Mouse (Mus musculus): ENCODE measurements around the gene Frmd4b. TPM values are rescaled to one million over a fixed set of nuclear protein-coding genes. Genes with fewer than 3 reads are reported as not detected.
"Not testable (repeated sequence)": the region's sequence is repeated elsewhere in the genome, so short reads cannot be mapped to it uniquely, and the experiment has no call there.

Gene Frmd4b
- total RNA-seq, 2 experiments from 2014 or later: 32.8 to 36.3 TPM

- DNase-seq (ENCODE audit: low spot score in 2 of 2): no peak
Observed at GRCm38 (mm10) chr6:97272349-97272748, 345.0 kb downstream of the Frmd4b start.

DNA sequence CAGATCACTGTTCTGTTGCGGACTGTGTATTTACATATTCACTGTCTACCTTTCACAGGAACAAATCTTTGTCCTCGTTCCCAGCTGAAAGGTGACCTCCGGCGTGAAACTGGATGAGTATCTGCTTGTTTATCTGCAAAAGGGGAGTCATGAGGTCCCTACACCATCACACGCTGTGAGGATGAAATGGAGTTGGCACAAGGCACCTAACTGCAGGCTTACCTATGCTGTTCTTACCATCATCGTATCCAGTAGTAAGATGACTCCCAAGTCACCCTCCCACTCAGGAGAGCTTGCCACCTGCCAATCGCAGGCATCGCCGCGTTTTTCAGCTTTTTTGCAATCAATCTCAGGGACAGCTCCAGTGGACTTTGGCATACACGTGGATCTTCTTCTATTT lies 347.7 kb downstream of the Frmd4b start:
- no peak for DNase-seq (ENCODE audit: low spot score in 2 of 2)

DNA sequence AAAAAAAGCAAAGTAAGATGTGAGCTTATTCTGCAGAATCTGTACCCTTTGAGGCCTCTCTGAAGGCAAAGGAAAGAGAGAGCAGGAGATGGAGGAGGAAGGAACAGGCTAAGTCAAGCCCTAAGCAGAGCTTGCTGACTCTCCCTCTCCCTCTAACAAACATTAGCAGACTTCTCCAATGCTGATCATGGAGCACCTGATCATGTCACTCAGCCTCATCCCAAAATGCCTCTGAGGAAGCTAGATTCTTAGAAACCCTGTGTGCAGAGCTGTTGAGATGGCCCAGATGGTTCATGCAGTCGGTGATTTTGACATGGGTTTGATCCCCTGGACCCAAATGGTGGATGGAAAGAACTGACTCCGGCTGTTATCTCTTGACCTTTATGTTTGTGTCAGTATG lies 350.2 kb downstream of the Frmd4b start:
- DNase-seq (ENCODE audit: low spot score in 2 of 2): no peak

- DNase-seq (ENCODE audit: low spot score in 2 of 2): no peak
Observed at GRCm38 (mm10) chr6:97266661-97267060, 350.7 kb downstream of the Frmd4b start.

- DNase-seq (ENCODE audit: low spot score in 2 of 2): no peak
Observed at GRCm38 (mm10) chr6:97265705-97266104, 351.6 kb downstream of the Frmd4b start.

DNA sequence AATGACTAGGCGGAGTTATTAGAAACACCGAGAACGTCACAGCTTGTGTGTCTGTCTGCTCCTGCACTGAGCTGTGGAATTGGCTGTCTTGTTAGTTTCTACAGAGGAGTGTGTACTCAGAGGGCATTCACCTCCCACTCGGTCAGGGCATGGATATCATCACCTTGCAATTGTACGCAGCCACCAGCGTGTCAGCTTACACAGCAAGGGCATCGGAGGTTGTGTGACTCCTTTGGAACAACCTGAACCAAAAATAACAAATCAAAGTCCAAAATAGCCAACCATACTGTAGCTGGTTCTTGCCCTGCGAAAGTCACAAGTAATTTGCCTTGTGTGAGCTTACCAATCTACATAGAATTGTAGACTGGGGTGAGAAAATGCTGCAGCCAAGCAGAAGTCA lies 352.1 kb downstream of the Frmd4b start:
- DNase-seq (ENCODE audit: low spot score in 2 of 2): no peak

DNA sequence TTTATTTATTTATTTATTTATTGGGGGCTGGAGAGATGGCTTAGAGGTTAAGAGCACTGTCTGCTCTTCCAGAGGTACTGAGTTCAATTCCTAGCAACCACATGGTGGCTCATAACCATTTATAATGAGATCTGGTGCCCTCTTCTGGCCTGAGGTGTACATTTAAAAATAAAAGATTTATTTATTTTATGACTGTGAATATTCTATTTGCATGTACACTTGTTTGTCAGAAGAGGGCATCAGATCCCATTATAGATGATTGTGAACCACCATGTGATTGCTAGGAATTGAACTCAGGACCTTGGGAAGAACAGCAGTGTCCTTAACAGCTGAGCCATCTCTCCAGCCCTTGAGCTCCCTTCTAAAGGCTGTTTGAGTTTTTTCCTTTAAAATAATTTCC lies 353.6 kb downstream of the Frmd4b start:
- not testable (repeated sequence) for DNase-seq (ENCODE audit: low spot score in 2 of 2)

- no peak for DNase-seq (ENCODE audit: low spot score in 2 of 2)
Observed at GRCm38 (mm10) chr6:97262229-97262628, 355.1 kb downstream of the Frmd4b start.

- not testable (repeated sequence) for DNase-seq (ENCODE audit: low spot score in 2 of 2)
Observed at GRCm38 (mm10) chr6:97259926-97260325, 357.4 kb downstream of the Frmd4b start.

DNA sequence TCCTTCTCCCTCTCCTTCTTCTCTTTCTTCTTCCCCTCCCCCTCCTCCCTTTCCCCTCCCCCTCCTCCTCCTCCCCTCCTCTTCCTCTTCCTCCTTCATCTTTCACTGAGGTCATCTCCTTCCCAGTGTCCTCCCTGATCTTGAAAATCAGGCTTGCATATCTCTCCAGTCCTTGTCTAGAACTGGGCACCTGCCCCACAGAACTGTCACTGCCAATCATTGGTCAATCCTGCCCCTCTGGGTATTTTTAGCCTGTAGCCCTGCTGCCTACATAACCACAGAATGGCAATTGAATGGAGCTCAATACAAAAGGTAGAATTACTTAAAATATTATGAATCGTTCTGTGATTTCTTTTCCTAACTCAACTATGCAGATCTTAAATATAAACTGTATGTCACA lies 358.9 kb downstream of the Frmd4b start:
- DNase-seq (ENCODE audit: low spot score in 2 of 2): no peak

DNA sequence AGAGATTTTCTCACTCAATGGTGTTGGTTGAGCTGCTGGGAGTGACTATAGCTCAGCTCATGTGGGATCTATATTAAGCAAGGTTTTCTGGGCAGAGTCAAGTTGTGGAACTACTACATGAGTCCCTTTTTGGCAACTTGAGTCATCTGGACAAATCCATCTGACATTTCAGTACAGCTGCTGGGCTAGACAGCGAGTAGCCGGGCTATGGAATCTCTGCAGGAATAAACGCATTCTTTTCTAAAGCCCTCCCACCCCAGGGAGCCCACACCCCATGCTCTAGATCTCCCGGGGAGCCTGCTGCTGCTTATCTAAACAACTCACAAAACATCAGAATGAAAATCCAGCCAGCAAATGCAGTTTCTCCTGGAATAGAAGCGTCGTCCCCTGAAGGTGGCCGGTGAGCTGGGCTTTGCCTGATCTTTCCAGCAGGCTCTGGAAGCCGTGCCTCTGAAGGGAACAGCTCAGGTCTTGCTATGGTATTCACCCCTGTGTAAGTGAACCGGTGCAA lies 364.6 kb downstream of the Frmd4b start, which contains the start of gene Lmod3:
Gene Lmod3, minus strand, starts transcription at position 49 of the 511 bp plus-strand sequence.
- no peak for DNase-seq (ENCODE audit: low spot score in 2 of 2)

DNA sequence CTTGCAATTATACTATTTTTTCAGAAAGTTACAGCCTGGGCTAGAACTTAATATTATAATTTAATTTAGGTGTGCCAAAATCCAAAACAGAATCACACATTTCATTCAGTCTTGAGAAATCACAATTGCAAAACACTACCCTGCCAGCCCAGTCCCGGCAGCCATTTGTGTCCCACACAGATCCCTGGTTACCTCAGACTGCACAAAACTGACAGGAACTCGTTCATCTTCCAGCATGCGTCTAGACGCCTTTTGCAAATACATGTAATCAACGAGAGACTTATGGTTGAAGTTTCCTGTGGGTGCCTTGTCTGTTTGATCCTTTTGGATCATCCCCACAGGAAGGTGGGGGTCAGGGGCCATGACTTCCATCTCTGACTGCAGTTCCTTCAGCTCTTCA lies 365.3 kb downstream of the Frmd4b start:
- DNase-seq (ENCODE audit: low spot score in 2 of 2): no peak

- DNase-seq (ENCODE audit: low spot score in 2 of 2): peak; percentile 37 to 72
Observed at GRCm38 (mm10) chr6:97250966-97251365, 366.4 kb downstream of the Frmd4b start.

DNA sequence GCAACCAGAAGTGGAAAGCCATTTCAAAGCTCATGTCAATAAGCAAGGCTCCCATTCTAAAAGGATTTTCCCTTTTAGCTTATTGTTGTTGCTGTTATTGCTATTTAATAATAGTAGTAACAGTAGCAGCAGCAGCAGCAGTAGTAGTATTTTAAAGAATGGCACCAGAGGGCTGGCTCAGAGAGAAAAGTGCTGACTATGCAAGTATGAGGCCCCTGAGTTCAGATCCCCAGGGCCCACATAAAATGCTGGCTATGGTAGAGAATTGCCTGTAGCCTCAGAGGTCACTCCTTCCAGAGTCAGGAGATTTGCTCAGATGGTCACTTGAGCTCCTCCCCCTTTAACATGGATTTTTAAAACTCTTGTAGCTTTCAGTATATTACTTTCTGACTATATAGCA lies 372.1 kb downstream of the Frmd4b start:
- DNase-seq (ENCODE audit: low spot score in 2 of 2): no peak

GRCm38 (mm10) chr6:97242522-97242921 lies 374.8 kb downstream of the Frmd4b start:
- no peak for DNase-seq (ENCODE audit: low spot score in 2 of 2)

- no peak for DNase-seq (ENCODE audit: low spot score in 2 of 2)
Observed at GRCm38 (mm10) chr6:97240092-97240491, 377.2 kb downstream of the Frmd4b start.

- no peak for DNase-seq (ENCODE audit: low spot score in 2 of 2)
Observed at GRCm38 (mm10) chr6:97239360-97239759, 378.0 kb downstream of the Frmd4b start.

Other genes with a start within 250 kb of the Frmd4b start
- 1 to 10 TPM; 5.4 to 8.0 TPM for gene Mitf, start 189.5 kb upstream of the Frmd4b start, total RNA-seq (2021)